Mouse (Mus musculus): Measurements from ENCODE around the gene Rcn3. TPM values are rescaled to one million over a fixed set of nuclear protein-coding genes. Genes with fewer than 3 reads are reported as not detected.

Rcn3 gene
- polyA plus RNA-seq, 2 experiments: 19.2 to 20.6 TPM

- no peak for TF ChIP-seq CTCF (IDR thresholded peaks at IDR 0.05; ENCODE audit: low read depth)
- peaks cover 0 to 5% of the 10 kb centered on the region in 2 experiments; a peak in 2 of 4 replicates for H3K4me1 ChIP-seq (replicated peaks; ENCODE audit: control insufficient read depth in 2 of 2, insufficient read depth in 2 of 2, low read length in 1 of 2)
- H3K27me3 ChIP-seq (ENCODE audit: control insufficient read depth, insufficient read depth, low read length): no peaks in the 10 kb centered on the region
- ATAC-seq (ENCODE audit: insufficient read depth): no peak
- 60% methylated on average over 5 of the region's 5 CpGs for WGBS (ENCODE audit: insufficient replicate concordance)
- no peak overlapping the region for H3K9ac ChIP-seq (replicated peaks)
- no peaks in the 10 kb centered on the region for H3K36me3 ChIP-seq (replicated peaks; ENCODE audit: control insufficient read depth, insufficient read depth, low read depth)
- H3K4me2 ChIP-seq (ENCODE audit: low read depth): no peak overlapping the region
- no peak overlapping the region for H3K27ac ChIP-seq
- no peaks in the 10 kb centered on the region for H3K9me3 ChIP-seq (ENCODE audit: control insufficient read depth, low read length)
- no peak for DNase-seq (ENCODE audit: low read depth in 3 of 3, low spot score in 3 of 3)
- no peak overlapping the region for H3K4me3 ChIP-seq (ENCODE audit: insufficient read depth in 1 of 2, low read depth in 2 of 2, low read length in 2 of 2)
Observed at GRCm38 (mm10) chr7:45104941-45105340, 12.9 kb upstream of the Rcn3 start.

GRCm38 (mm10) chr7:45103652-45104180 is 11.7 kb upstream of the Rcn3 start, which contains the start of gene Fcgrt:
TSS of gene Fcgrt (minus strand) at chr7:45103851.
- peak within 1 kb of the TSS; percentile 53 for H3K4me2 ChIP-seq (ENCODE audit: low read depth)
- H3K9ac ChIP-seq (replicated peaks): no peak within 1 kb of the TSS
- DNase-seq (ENCODE audit: low read depth in 3 of 3, low spot score in 3 of 3) (no peak), ATAC-seq (ENCODE audit: insufficient read depth) (peak; percentile 77)
- H3K9me3 ChIP-seq (ENCODE audit: control insufficient read depth, low read length): no peaks in the 10 kb centered on the region
- H3K4me1 ChIP-seq (replicated peaks; ENCODE audit: control insufficient read depth in 2 of 2, insufficient read depth in 2 of 2, low read length in 1 of 2): peaks cover 0 to 5% of the 10 kb centered on the region in 2 experiments; a peak in 2 of 4 replicates
- no peak within 1 kb of the TSS for H3K27ac ChIP-seq
- TF ChIP-seq EP300 (IDR thresholded peaks at IDR 0.05; ENCODE audit: low read depth) (no peak), CTCF (IDR thresholded peaks at IDR 0.05; ENCODE audit: low read depth) (no peak)
- peak within 1 kb of the TSS; percentile 30 to 34 for H3K4me3 ChIP-seq (ENCODE audit: insufficient read depth in 1 of 2, low read depth in 2 of 2, low read length in 2 of 2)
- H3K27me3 ChIP-seq (ENCODE audit: control insufficient read depth, insufficient read depth, low read length): no peaks in the 10 kb centered on the region
- no peaks in the 10 kb centered on the region for H3K36me3 ChIP-seq (replicated peaks; ENCODE audit: control insufficient read depth, insufficient read depth, low read depth)
- WGBS (ENCODE audit: insufficient replicate concordance): 39% methylated on average over 7 of the region's 7 CpGs

- no peak; the same call in 1 of the 2 replicates for ATAC-seq (ENCODE audit: insufficient read depth)
- peak overlapping the region; percentile 53 for H3K4me2 ChIP-seq (ENCODE audit: low read depth)
- no peaks in the 10 kb centered on the region for H3K36me3 ChIP-seq (replicated peaks; ENCODE audit: control insufficient read depth, insufficient read depth, low read depth)
- TF ChIP-seq CTCF (IDR thresholded peaks at IDR 0.05; ENCODE audit: low read depth) (no peak), EP300 (IDR thresholded peaks at IDR 0.05; ENCODE audit: low read depth) (no peak)
- 62% methylated on average over 9 of the region's 9 CpGs for WGBS (ENCODE audit: insufficient replicate concordance)
- peaks cover 0 to 5% of the 10 kb centered on the region in 2 experiments; a peak in 2 of 4 replicates for H3K4me1 ChIP-seq (replicated peaks; ENCODE audit: control insufficient read depth in 2 of 2, insufficient read depth in 2 of 2, low read length in 1 of 2)
- no peaks in the 10 kb centered on the region for H3K9me3 ChIP-seq (ENCODE audit: control insufficient read depth, low read length)
- no peak overlapping the region for H3K27ac ChIP-seq
- H3K9ac ChIP-seq (replicated peaks): no peak overlapping the region
- peak overlapping the region; percentile 30 to 34 for H3K4me3 ChIP-seq (ENCODE audit: insufficient read depth in 1 of 2, low read depth in 2 of 2, low read length in 2 of 2)
- DNase-seq (ENCODE audit: low read depth in 3 of 3, low spot score in 3 of 3): no peak
- H3K27me3 ChIP-seq (ENCODE audit: control insufficient read depth, insufficient read depth, low read length): no peaks in the 10 kb centered on the region
Observed at GRCm38 (mm10) chr7:45102940-45103585, 11.0 kb upstream of the Rcn3 start.

GRCm38 (mm10) chr7:45102441-45102840 is 10.4 kb upstream of the Rcn3 start:
- no peaks in the 10 kb centered on the region for H3K27me3 ChIP-seq (ENCODE audit: control insufficient read depth, insufficient read depth, low read length)
- H3K9me3 ChIP-seq (ENCODE audit: control insufficient read depth, low read length): no peaks in the 10 kb centered on the region
- peak overlapping the region; percentile 1 to 34; a peak in 2 of 4 replicates for H3K4me3 ChIP-seq (ENCODE audit: insufficient read depth in 1 of 2, low read depth in 2 of 2, low read length in 2 of 2)
- no peak for TF ChIP-seq EP300 (IDR thresholded peaks at IDR 0.05; ENCODE audit: low read depth)
- no peak for TF ChIP-seq CTCF (IDR thresholded peaks at IDR 0.05; ENCODE audit: low read depth)
- ATAC-seq (ENCODE audit: insufficient read depth) (no peak), DNase-seq (ENCODE audit: low read depth in 3 of 3, low spot score in 3 of 3) (no peak)
- H3K4me1 ChIP-seq (replicated peaks; ENCODE audit: control insufficient read depth in 2 of 2, insufficient read depth in 2 of 2, low read length in 1 of 2): peaks cover 0 to 5% of the 10 kb centered on the region in 2 experiments; a peak in 2 of 4 replicates
- H3K4me2 ChIP-seq (ENCODE audit: low read depth): peak overlapping the region; percentile 53
- 41% methylated on average over 11 of the region's 11 CpGs for WGBS (ENCODE audit: insufficient replicate concordance)
- H3K9ac ChIP-seq (replicated peaks): no peak overlapping the region
- no peak overlapping the region for H3K27ac ChIP-seq
- H3K36me3 ChIP-seq (replicated peaks; ENCODE audit: control insufficient read depth, insufficient read depth, low read depth): no peaks in the 10 kb centered on the region

GRCm38 (mm10) chr7:45100046-45100445 is 8.0 kb upstream of the Rcn3 start:
- H3K4me2 ChIP-seq (ENCODE audit: low read depth): no peak overlapping the region
- no peaks in the 10 kb centered on the region for H3K27me3 ChIP-seq (ENCODE audit: control insufficient read depth, insufficient read depth, low read length)
- H3K9ac ChIP-seq (replicated peaks): no peak overlapping the region
- no peak overlapping the region for H3K4me3 ChIP-seq (ENCODE audit: insufficient read depth in 1 of 2, low read depth in 2 of 2, low read length in 2 of 2)
- 74% methylated on average over 6 of the region's 6 CpGs for WGBS (ENCODE audit: insufficient replicate concordance)
- ATAC-seq (ENCODE audit: insufficient read depth): no peak
- no peak for DNase-seq (ENCODE audit: low read depth in 3 of 3, low spot score in 3 of 3)
- TF ChIP-seq EP300 (IDR thresholded peaks at IDR 0.05; ENCODE audit: low read depth) (no peak), CTCF (IDR thresholded peaks at IDR 0.05; ENCODE audit: low read depth) (no peak)
- no peaks in the 10 kb centered on the region for H3K36me3 ChIP-seq (replicated peaks; ENCODE audit: control insufficient read depth, insufficient read depth, low read depth)
- no peak overlapping the region for H3K27ac ChIP-seq
- peaks cover 0 to 5% of the 10 kb centered on the region in 2 experiments; a peak in 2 of 4 replicates for H3K4me1 ChIP-seq (replicated peaks; ENCODE audit: control insufficient read depth in 2 of 2, insufficient read depth in 2 of 2, low read length in 1 of 2)
- no peaks in the 10 kb centered on the region for H3K9me3 ChIP-seq (ENCODE audit: control insufficient read depth, low read length)
